Mouse (Mus musculus) Patski (cell line): ENCODE results near the gene Nsd2. TPM values are rescaled to one million over a fixed set of nuclear protein-coding genes. Genes with fewer than 3 reads are reported as not detected.

ENCODE experiments used
- ATAC-seq: fragments of 100-300 bp; one replicate; pipeline ENCODE4 v1.8.0; 2021
- CTCF ChIA-PET: fragments of 350-600 bp; sonication (Branson Sonifier 250); formaldehyde crosslinking; loops from one replicate; lab custom pipeline; 2022; ENCODE audit warnings: inconsistent platforms; lab: Charles Lee
- POLR2A ChIA-PET: fragments of 350-600 bp; sonication (Branson Sonifier 250); formaldehyde crosslinking; loops from one replicate; lab custom pipeline; 2022; ENCODE audit warnings: antibody characterized with exemption, inconsistent platforms; lab: Charles Lee
- DNase-seq: peaks from one replicate; pipeline ENCODE4 v3.0.0-alpha.2; 2011; ENCODE audit warnings: low read depth, low spot score
- H3K27me3 ChIP-seq: fragments of 371-371 bp; one replicate; pipeline ENCODE4 v1.5.1; 2021
- CTCF ChIP-seq: fragments of 100-300 bp; IDR thresholded peaks from one replicate; pipeline ENCODE4 v1.5.1; 2021
- in situ Hi-C: fragments of 300-500 bp; cut with MboI; formaldehyde crosslinking; loops from 3 replicates; pipeline ENCODE4 v1.11.1; 2018; ENCODE audit warnings: low pct_unique_long_range_greater_than_20kb, mixed read lengths
- polyA plus RNA-seq: library from polyadenylated mRNA; unstranded; gene quantifications from one replicate; pipeline ENCODE4 v1.2.3, GENCODE M21; 2021

Nsd2 gene
- polyA plus RNA-seq, 1 experiment from 2014 or later, result 69.6 TPM

- H3K27me3 ChIP-seq, result no peaks in the 10 kb centered on the region
- POLR2A ChIA-PET, result no interaction called here
- in situ Hi-C loops, result no loop called here
- TF ChIP-seq CTCF, result no peak
- ATAC-seq (no peak), DNase-seq (no peak)
- CTCF ChIA-PET, result no interaction called here
Observed at GRCm38 (mm10) chr5:33920924-33921323, 100.4 kb downstream of the Nsd2 start.

GRCm38 (mm10) chr5:33921486-33922235, 101.1 kb downstream of the Nsd2 start:
- no peak for TF ChIP-seq CTCF
- ATAC-seq (no peak), DNase-seq (no peak)
- in situ Hi-C loops, result no loop called here
- H3K27me3 ChIP-seq, result no peaks in the 10 kb centered on the region
- ChIA-PET CTCF (interaction anchor here (1.4 kb wide), 1 partner anchor 13 kb away, joined by 3 read pairs; no protein-coding TSS in a partner anchor), POLR2A (no interaction called here)

- no peaks in the 10 kb centered on the region for H3K27me3 ChIP-seq
- DNase-seq (no peak), ATAC-seq (no peak)
- in situ Hi-C loops, result no loop called here
- no peak for TF ChIP-seq CTCF
- CTCF ChIA-PET, result interaction anchor here (1.4 kb wide), 1 partner anchor 12 kb away, joined by 3 read pairs; no protein-coding TSS in a partner anchor
- POLR2A ChIA-PET, result no interaction called here
Observed at GRCm38 (mm10) chr5:33922566-33922965, 102.0 kb downstream of the Nsd2 start.

DNA sequence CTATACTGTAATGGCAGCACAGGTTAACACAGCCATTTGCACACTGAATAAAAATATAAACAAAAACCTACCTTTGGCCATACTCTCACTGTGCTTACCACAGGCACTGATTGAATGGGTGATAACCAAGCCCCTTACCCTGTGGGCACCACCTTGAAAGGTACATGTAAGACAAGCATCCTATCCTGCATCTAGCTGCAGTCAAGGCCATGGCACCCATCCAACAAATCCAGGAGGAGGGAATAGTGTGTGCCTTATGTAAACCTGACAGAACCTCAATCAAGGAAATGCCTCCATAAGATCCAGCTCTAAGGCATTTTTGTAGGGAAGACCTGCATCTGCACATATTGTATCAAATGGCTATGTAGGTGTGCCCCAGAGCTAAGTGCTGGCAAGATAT, 105.6 kb downstream of the Nsd2 start:
- in situ Hi-C loops, result no loop called here
- ChIA-PET POLR2A (no interaction called here), CTCF (no interaction called here)
- TF ChIP-seq CTCF, result no peak
- DNase-seq (no peak), ATAC-seq (no peak)
- no peaks in the 10 kb centered on the region for H3K27me3 ChIP-seq

DNA sequence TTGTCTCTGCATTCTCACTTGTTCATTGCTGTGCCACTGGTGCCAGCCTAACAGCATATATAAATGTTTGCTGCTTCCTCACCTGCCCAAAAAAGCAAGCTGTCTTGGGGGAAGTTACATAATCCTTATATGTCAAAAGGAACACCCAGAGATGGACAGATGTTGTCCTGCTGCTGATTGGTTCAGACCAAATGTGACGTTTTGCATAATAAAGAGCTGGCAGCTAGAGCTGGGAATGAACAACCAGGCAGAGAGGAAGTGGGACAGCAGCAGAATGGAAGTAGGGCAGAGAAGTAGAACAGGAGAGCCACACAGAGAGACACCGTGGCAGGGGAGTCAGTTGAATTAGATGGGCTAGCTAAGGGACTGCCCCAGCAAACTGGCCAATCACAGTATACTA, 111.9 kb downstream of the Nsd2 start:
- ChIA-PET CTCF (no interaction called here), POLR2A (interaction anchor here (0.6 kb wide), 1 partner anchor 137 kb away, joined by 5 read pairs; no protein-coding TSS in a partner anchor)
- no peaks in the 10 kb centered on the region for H3K27me3 ChIP-seq
- no peak for DNase-seq
- in situ Hi-C loops, result loop anchor here (10.0 kb wide), 1 partner anchor 258 kb away; no protein-coding TSS in a partner anchor
- TF ChIP-seq CTCF, result no peak
- no peak for ATAC-seq

GRCm38 (mm10) chr5:33934081-33934480, 113.6 kb downstream of the Nsd2 start:
- ChIA-PET CTCF (interaction anchor here (1.2 to 1.3 kb wide), 2 partner anchors 12 to 31 kb away, joined by 3 to 4 read pairs; no protein-coding TSS in a partner anchor), POLR2A (no interaction called here)
- in situ Hi-C loops, result loop anchor here (10.0 kb wide), 1 partner anchor 259 kb away; no protein-coding TSS in a partner anchor
- TF ChIP-seq CTCF, result no peak
- DNase-seq (no peak), ATAC-seq (no peak)
- no peaks in the 10 kb centered on the region for H3K27me3 ChIP-seq

DNA sequence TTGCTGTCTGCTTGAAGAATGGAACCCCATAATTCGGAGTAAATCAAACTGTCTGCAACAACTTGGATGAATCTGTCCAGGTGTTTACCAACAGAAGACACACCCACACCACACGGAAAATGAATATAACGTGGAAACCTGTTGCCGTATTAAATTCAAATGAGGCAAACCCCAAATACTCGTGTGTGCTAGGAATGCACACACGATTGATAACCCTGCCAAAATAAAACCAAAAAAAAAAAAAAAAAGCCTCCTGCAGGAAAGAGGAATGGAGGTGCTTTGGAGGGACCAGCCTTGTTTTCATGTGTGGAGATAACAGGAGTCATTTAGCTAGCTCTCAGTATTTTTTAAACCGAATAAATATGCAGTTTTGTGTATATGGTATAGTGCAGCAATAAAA, 114.4 kb downstream of the Nsd2 start:
- H3K27me3 ChIP-seq, result no peaks in the 10 kb centered on the region
- in situ Hi-C loops, result loop anchor here (10.0 kb wide), 1 partner anchor 260 kb away; no protein-coding TSS in a partner anchor
- TF ChIP-seq CTCF, result no peak
- POLR2A ChIA-PET, result interaction anchor here (0.9 kb wide), 1 partner anchor 52 kb away, joined by 3 read pairs; no protein-coding TSS in a partner anchor
- no peak for ATAC-seq
- CTCF ChIA-PET, result interaction anchor here (1.2 to 1.3 kb wide), 2 partner anchors 13 to 32 kb away, joined by 3 to 4 read pairs; no protein-coding TSS in a partner anchor
- no peak for DNase-seq

DNA sequence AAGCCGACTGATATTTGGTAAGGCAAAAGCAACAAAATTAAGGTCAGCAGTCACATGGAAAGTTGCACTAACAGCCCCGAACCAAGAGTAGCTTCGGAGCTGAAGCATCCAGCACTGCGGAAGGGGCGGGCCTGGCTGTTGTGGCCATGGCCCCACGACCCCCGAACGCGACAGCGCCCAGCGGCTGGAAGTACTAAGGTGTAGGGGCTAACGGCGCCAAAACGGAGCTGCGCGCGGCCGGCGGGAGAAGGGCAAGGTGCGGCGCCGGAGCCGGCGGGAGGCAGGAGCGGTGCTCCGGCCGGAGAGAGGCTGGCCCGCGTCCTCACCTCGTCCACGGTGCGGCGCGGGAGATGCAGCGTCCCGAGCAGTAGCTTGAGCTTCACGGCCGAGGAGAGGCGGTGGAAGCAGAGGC, 115.2 kb downstream of the Nsd2 start:
- in situ Hi-C loops, result loop anchor here (10.0 kb wide), 1 partner anchor 261 kb away; no protein-coding TSS in a partner anchor
- ChIA-PET POLR2A (no interaction called here), CTCF (no interaction called here)
- ATAC-seq (peak; percentile 26), DNase-seq (no peak)
- no peaks in the 10 kb centered on the region for H3K27me3 ChIP-seq
- TF ChIP-seq CTCF, result no peak

DNA sequence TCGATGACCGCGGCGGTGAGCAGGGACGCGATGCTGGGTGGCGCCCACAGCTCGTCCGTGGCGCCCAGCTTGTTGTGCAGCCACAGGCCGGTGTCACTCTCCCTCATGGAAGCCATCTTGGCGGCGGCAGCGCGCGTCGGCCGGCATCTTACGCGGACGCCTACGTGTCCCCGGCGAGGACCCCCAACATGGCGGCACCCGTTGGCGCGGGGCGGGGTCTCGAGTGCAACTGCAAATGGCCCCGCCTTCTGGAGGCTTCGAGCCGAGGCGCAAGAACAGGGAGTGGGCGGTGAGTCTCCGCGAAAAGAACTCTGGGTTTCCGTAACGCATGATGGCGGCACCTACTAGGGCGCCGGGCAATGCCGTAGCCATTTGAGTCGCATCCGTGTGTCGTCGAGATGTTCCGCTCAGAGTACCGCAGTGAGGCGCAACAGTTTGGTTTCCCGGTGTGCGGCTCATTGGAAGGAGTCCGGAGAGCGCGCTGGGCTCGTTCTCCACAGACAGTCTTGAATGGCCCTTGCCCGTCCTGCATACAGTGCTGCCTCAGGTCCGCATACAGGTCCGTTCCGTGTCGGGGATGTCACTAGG, 115.7 kb downstream of the Nsd2 start, which contains the start of gene Nelfa:
Gene Nelfa, minus strand, starts transcription at position 294 of the 588 bp plus-strand sequence.
- ATAC-seq (peak; percentile 92), DNase-seq (peak; percentile 93)
- CTCF ChIA-PET, result no interaction called here
- in situ Hi-C loops, result loop anchor here (10.0 kb wide), 1 partner anchor 261 kb away; no protein-coding TSS in a partner anchor
- POLR2A ChIA-PET, result no interaction called here
- no peak for TF ChIP-seq CTCF
- no peaks in the 10 kb centered on the region for H3K27me3 ChIP-seq

GRCm38 (mm10) chr5:33937230-33937629, 116.7 kb downstream of the Nsd2 start:
- DNase-seq (no peak), ATAC-seq (no peak)
- CTCF ChIA-PET, result interaction anchor here (0.8 kb wide), 1 partner anchor 8 kb away, joined by 3 read pairs; no protein-coding TSS in a partner anchor
- no peak for TF ChIP-seq CTCF
- in situ Hi-C loops, result loop anchor here (10.0 kb wide), 1 partner anchor 262 kb away; no protein-coding TSS in a partner anchor
- H3K27me3 ChIP-seq, result no peaks in the 10 kb centered on the region
- POLR2A ChIA-PET, result interaction anchor here (0.6 kb wide), 1 partner anchor 299 kb away, joined by 7 read pairs; no protein-coding TSS in a partner anchor
